Mouse (Mus musculus): ENCODE data around the gene Prim1. TPM values are rescaled to one million over a fixed set of nuclear protein-coding genes. Genes with fewer than 3 reads are reported as not detected.

The Prim1 gene
- 15.2 and 19.6 TPM in 2 replicates for total RNA-seq (2014; rRNA removed)
- polyA plus RNA-seq (2015; fragmentation: Nextera tagmentation; extraction: Ambion mirVana) = 33.3 and 36.1 TPM in 2 replicates

DNA sequence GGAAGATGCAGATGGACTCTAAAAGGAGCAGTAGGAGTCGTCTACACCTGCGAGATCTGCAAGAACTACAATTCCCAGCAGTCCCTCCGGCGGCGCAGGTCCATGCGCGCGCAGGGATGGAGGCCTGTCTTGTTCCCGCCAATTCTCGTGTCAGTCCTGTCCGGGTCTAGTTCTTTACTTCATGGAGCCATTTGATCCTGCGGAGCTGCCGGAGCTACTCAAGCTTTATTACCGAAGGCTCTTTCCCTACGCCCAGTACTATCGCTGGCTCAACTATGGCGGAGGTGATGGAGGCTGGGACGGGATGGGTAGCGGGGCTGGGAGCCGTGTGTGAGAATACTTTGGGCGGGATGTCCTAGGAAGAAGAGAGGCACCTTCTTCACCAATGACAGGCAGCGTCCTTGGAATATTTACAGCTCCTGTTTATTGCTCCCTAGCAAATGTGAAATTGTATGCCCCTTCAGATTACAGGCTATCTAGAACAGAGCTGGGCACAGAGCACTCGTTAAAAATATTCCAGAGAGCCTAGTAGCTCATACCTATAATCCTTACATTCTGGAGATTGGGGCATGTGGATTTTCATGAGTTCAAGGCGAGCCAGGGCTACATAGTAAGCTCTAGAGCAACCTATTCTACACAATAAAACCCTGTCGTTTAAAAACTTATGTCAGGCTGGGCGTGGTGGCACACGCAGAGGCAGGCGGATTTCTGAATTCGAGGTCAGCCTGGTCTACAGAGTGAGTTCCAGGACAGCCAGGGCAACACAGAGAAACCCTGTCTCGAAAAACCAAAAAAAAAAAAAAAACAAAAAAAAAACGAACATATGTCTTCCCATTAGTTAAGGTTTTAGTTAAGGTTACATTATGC is at the start of gene Prim1:
Gene Prim1 (plus strand): TSS at position 101 of the 867 bp plus-strand sequence.
- Histone ChIP-seq H3K4me1 (ENCODE audit: insufficient read depth, low read length) (no peaks in the 10 kb centered on the region), H3K36me3 (ENCODE audit: insufficient read depth, low read length) (no peaks in the 10 kb centered on the region), H3K27me3 (ENCODE audit: insufficient read depth, low read length) (no peaks in the 10 kb centered on the region), H3K9ac (replicated peaks; ENCODE audit: low read length) (peak within 1 kb of the TSS; percentile 45), H3K9me3 (ENCODE audit: low read length) (no peaks in the 10 kb centered on the region), H3K4me2 (ENCODE audit: low read depth, low read length) (peak within 1 kb of the TSS; percentile 62), H3K27ac (peak within 1 kb of the TSS; percentile 21; the same call in 1 of the 2 replicates), H3K4me3 (ENCODE audit: low read length) (peak within 1 kb of the TSS; percentile 56)
- TF ChIP-seq CTCF (IDR thresholded peaks at IDR 0.05; ENCODE audit: low read depth) = peak; percentile 16; the same call in 1 of the 2 replicates
- DNase-seq (ENCODE audit: low spot score) = peak; percentile 92
- peak; percentile 96 for ATAC-seq
- 4% methylated on average over 31 of the region's 31 CpGs for WGBS

DNA sequence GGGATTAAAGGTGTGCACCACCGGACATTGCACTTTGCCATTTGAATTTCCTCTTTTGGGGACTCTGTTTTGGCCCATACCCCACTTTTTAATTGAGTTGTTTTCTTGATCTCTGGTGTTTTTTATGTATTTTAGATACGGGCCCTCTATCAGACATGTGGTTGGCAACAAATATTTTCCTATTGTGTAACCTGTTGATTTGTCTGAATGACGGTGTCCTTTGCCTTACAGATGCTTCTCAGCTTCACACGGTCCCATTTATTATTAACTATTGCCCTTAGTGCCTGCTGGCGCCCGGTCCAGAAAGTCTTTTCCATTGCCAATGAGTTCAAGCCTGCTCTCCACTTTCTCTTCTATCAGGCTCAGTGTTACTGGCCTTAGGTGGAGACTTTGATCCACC is 48.5 kb upstream of the Prim1 start:
- Histone ChIP-seq H3K9ac (replicated peaks; ENCODE audit: low read length) (no peak overlapping the region), H3K36me3 (ENCODE audit: insufficient read depth, low read length) (no peaks in the 10 kb centered on the region), H3K4me1 (ENCODE audit: insufficient read depth, low read length) (no peaks in the 10 kb centered on the region), H3K9me3 (ENCODE audit: low read length) (no peaks in the 10 kb centered on the region), H3K4me2 (ENCODE audit: low read depth, low read length) (no peak overlapping the region), H3K27ac (no peak overlapping the region), H3K27me3 (ENCODE audit: insufficient read depth, low read length) (no peaks in the 10 kb centered on the region), H3K4me3 (ENCODE audit: low read length) (no peak overlapping the region)
- ATAC-seq (no peak), DNase-seq (ENCODE audit: low spot score) (no peak)
- no peak for TF ChIP-seq CTCF (IDR thresholded peaks at IDR 0.05; ENCODE audit: low read depth)
- 90% methylated on average over 6 of the region's 6 CpGs for WGBS

DNA sequence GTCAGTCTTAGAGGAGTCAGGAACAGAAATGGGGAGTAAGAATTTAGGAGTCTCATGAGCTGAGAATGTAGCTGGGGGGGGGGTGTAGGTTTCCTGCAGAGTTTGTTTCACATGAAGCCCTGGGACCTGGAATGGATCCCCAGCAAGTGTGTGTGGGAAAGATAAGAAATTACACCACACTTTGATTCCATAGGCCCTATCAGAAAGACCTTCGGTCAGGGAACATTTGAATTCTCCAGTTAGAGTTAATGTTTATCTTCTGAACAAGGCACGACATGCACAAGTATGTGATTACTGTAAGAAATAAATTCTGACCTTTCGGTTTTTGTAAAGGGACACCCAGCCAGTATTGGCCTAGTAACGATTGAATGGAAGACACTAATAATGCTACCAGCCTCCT is 45.1 kb upstream of the Prim1 start:
- H3K9ac ChIP-seq (replicated peaks; ENCODE audit: low read length) = no peak overlapping the region
- H3K4me2 ChIP-seq (ENCODE audit: low read depth, low read length) = no peak overlapping the region
- no peak for TF ChIP-seq CTCF (IDR thresholded peaks at IDR 0.05; ENCODE audit: low read depth)
- 88% methylated on average over 4 of the region's 4 CpGs for WGBS
- ATAC-seq = no peak
- no peaks in the 10 kb centered on the region for H3K27me3 ChIP-seq (ENCODE audit: insufficient read depth, low read length)
- H3K36me3 ChIP-seq (ENCODE audit: insufficient read depth, low read length) = no peaks in the 10 kb centered on the region
- no peaks in the 10 kb centered on the region for H3K4me1 ChIP-seq (ENCODE audit: insufficient read depth, low read length)
- H3K9me3 ChIP-seq (ENCODE audit: low read length) = no peaks in the 10 kb centered on the region
- DNase-seq (ENCODE audit: low spot score) = no peak
- no peak overlapping the region for H3K4me3 ChIP-seq (ENCODE audit: low read length)
- no peak overlapping the region for H3K27ac ChIP-seq

DNA sequence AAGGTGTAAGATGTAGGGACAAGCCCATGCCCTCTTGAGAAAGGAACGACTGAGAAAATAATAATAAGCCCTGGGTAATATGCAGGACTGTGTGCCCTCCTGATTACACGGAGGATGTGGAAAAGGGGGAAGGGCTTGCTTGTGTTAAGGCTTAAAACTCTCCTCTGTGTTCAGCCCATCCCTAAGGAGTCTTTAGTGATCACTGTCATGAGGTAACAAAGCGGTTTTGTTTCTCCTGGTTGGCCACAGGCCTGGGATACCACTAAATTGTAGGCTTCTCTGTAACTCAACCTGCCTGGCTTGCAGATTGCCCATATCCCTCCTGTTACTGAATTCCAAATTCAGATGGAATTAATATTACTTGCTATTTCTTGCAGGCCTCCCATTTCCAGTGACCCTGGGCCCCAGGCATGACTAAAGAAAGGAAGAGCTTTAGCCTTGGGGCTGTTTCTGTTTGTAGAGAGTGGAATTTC is 44.6 kb upstream of the Prim1 start:
- Histone ChIP-seq H3K36me3 (ENCODE audit: insufficient read depth, low read length) (no peaks in the 10 kb centered on the region), H3K4me1 (ENCODE audit: insufficient read depth, low read length) (no peaks in the 10 kb centered on the region), H3K9ac (replicated peaks; ENCODE audit: low read length) (no peak overlapping the region), H3K9me3 (ENCODE audit: low read length) (no peaks in the 10 kb centered on the region), H3K4me2 (ENCODE audit: low read depth, low read length) (no peak overlapping the region), H3K27me3 (ENCODE audit: insufficient read depth, low read length) (no peaks in the 10 kb centered on the region), H3K27ac (no peak overlapping the region), H3K4me3 (ENCODE audit: low read length) (no peak overlapping the region)
- TF ChIP-seq CTCF (IDR thresholded peaks at IDR 0.05; ENCODE audit: low read depth) = no peak
- no peak for ATAC-seq
- DNase-seq (ENCODE audit: low spot score) = no peak
- 51% methylated on average over 3 of the region's 3 CpGs for WGBS

DNA sequence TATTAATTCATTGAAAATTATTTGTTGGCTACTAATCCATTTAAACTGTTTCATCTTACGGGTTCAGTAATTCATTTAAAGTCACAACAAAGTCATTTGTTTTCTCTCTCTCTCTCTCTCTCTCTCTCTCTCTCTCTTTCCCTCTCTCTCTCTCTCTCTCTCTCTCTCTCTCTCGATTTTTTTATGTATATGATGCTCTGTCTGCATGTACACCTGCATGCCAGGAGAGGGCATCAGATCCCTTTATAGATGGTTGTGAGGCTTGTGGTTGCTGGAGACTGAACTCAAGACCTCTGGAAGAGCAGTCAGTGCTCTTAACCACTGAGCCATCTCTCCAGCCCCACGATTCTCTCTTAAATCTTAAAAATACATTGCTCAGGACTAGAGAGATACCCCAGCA is 43.8 kb upstream of the Prim1 start:
- no peak for TF ChIP-seq CTCF (IDR thresholded peaks at IDR 0.05; ENCODE audit: low read depth)
- no peak overlapping the region for H3K27ac ChIP-seq
- DNase-seq (ENCODE audit: low spot score) (no peak), ATAC-seq (no peak)
- no peaks in the 10 kb centered on the region for H3K36me3 ChIP-seq (ENCODE audit: insufficient read depth, low read length)
- H3K9ac ChIP-seq (replicated peaks; ENCODE audit: low read length) = no peak overlapping the region
- H3K4me3 ChIP-seq (ENCODE audit: low read length) = no peak overlapping the region
- no peaks in the 10 kb centered on the region for H3K4me1 ChIP-seq (ENCODE audit: insufficient read depth, low read length)
- no peaks in the 10 kb centered on the region for H3K27me3 ChIP-seq (ENCODE audit: insufficient read depth, low read length)
- 74% methylated on average over 3 of the region's 3 CpGs for whole genome bisulfite sequencing
- no peak overlapping the region for H3K4me2 ChIP-seq (ENCODE audit: low read depth, low read length)
- no peaks in the 10 kb centered on the region for H3K9me3 ChIP-seq (ENCODE audit: low read length)

DNA sequence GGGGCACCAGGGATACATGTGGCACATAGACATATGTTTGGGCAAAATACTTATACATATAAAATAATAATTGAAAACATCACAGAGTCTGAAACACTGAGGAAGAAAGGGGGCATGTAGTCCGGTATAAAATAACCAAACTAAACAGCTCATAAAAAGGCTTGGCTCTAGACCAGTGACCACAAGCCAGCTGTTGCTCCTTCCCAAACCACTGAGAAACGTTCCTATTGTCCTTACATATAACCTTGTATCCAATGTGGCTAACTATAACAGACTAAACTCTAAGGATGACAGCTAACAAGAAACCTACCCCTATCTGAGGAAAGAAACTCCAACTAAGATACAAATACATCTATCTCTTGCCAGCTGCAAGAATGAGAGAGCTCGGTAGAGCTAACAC is 40.9 kb upstream of the Prim1 start:
- 83% methylated on average over 3 of the region's 3 CpGs for WGBS
- H3K4me3 ChIP-seq (ENCODE audit: low read length) = no peak overlapping the region
- H3K4me1 ChIP-seq (ENCODE audit: insufficient read depth, low read length) = no peaks in the 10 kb centered on the region
- no peak overlapping the region for H3K27ac ChIP-seq
- TF ChIP-seq CTCF (IDR thresholded peaks at IDR 0.05; ENCODE audit: low read depth) = no peak
- ATAC-seq (no peak), DNase-seq (ENCODE audit: low spot score) (no peak)
- no peaks in the 10 kb centered on the region for H3K9me3 ChIP-seq (ENCODE audit: low read length)
- H3K9ac ChIP-seq (replicated peaks; ENCODE audit: low read length) = no peak overlapping the region
- H3K36me3 ChIP-seq (ENCODE audit: insufficient read depth, low read length) = no peaks in the 10 kb centered on the region
- no peaks in the 10 kb centered on the region for H3K27me3 ChIP-seq (ENCODE audit: insufficient read depth, low read length)
- no peak overlapping the region for H3K4me2 ChIP-seq (ENCODE audit: low read depth, low read length)

DNA sequence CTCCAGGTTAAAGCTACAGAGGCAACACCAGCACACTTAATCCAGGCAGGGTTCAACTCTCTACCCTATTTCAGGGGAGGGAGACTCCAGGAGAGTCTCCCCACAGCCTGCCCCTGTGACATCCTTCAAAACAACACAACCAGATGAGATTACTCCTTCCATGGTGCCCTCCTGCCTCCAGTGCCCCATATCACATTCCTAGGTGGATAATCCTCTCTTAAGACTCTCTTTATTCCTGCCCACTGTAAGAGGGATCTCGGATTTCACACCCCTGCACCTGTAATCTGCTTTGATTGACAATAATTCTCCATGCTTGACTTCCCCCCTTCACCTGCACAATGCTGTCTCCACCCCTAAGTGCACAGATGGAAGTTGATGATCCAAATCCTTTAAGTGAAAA is 39.5 kb upstream of the Prim1 start:
- no peaks in the 10 kb centered on the region for H3K4me1 ChIP-seq (ENCODE audit: insufficient read depth, low read length)
- no peaks in the 10 kb centered on the region for H3K9me3 ChIP-seq (ENCODE audit: low read length)
- ATAC-seq (no peak), DNase-seq (ENCODE audit: low spot score) (no peak)
- H3K9ac ChIP-seq (replicated peaks; ENCODE audit: low read length) = no peak overlapping the region
- WGBS = 38% methylated on average over 1 of the region's 1 CpGs
- TF ChIP-seq CTCF (IDR thresholded peaks at IDR 0.05; ENCODE audit: low read depth) = no peak
- H3K27me3 ChIP-seq (ENCODE audit: insufficient read depth, low read length) = no peaks in the 10 kb centered on the region
- H3K4me3 ChIP-seq (ENCODE audit: low read length) = no peak overlapping the region
- no peak overlapping the region for H3K27ac ChIP-seq
- H3K4me2 ChIP-seq (ENCODE audit: low read depth, low read length) = no peak overlapping the region
- H3K36me3 ChIP-seq (ENCODE audit: insufficient read depth, low read length) = no peaks in the 10 kb centered on the region

All from hindbrain, postnatal 0 days (tissue).